Mouse (Mus musculus): Measurements from ENCODE around the gene Sap25. TPM values are rescaled to one million over a fixed set of nuclear protein-coding genes. Genes with fewer than 3 reads are reported as not detected.
A peak's percentile ranks its signal among the peaks of the same experiment; 100 is the strongest.

Sap25 gene
- total RNA-seq, 2 experiments from 2014 or later: 4.1 to 5.4 TPM

DNA sequence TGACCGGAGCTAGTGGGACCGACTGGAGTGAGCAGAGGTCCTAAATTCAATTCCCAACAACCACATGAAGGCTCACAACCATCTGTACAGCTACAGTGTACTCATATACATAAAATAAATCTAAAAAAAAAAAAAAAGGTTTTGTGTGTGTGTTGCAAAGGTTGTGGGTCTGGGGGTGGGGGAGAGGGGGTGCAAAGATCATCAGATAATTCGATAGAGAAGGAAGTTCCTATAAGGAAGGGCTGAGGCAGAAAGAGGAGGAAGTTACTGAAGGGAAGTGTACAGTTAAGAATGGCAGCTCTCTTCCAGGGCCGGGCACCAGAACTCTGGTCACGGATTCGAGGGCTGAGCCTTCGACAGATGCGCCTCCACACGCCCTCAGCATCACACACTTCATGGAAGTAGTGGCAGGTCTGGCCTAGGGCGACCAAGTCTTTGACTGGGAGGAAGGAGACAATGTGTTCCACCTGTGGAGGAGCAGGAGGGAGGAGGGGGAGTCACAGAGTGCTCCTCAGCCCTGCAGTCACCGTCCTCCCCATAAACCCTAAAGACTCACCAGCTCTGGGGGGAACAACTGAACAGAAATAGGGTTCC lies 17.1 kb upstream of the Sap25 start:
- DNase-seq (ENCODE audit: low spot score in 2 of 2): no peak

DNA sequence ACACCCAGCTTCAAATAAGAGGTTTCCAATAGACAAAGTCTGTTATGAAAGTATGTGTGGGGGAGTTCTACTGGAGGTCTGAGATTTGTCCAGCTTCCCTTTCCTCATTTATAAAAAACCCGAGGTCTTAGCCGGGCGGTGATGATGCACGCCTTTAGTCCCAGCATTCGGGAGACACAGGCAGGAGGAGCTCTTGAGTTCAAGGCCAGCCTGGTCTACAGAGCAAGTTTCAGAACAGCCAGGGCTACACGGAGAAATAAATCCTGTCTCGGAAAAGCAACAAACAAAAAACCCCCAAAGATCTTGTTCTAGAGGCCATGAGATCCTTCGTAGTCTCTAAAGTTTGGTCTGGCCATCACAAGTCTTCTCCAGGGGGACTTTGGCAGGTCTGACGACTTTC lies 13.1 kb upstream of the Sap25 start:
- DNase-seq (ENCODE audit: low spot score in 2 of 2): peak in 1 of 2 experiments; percentile 40

DNA sequence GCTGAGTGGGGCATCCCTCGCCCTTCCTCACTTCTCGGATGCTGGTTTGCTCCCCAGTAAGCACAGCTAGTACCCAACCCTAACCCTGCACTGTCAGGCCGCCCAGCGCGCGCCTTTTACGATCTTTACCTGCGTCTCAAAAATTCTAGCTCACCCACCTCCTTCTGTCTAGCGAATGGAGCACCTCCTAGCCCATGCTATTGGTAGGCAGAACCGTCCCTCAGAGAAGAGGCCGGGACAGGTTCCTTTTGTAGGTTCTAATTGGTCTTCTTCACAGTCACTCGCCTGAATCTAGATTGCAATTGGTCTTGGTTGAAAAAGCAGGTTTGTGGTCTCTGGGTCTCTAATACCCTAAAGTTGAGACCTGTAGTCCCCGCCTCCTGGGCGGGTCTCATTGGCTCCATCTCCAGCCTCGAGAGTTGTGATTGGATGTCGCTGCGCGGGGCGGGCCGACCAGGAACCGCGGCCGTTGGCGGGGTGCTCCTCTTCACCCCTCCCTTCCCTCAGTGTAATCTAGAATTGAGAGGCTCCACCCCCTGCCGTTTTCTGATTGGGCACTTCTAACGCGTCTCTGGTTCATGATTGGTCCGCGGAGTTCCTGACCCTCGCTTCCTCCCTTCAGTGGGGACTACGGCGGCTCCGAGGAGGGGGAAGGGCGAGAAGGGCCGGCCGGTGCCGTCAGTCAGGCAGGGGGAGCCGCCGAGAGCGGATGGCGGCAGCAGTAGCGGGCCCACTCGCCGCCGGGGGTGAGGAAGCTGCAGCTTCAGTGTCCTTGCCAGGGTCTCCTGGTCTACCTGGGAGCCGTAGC lies 12.4 kb upstream of the Sap25 start, which contains the start of the genes Fbxo24, Lrch4 and Gm20605:
Gene Fbxo24, minus strand, starts transcription at position 505 of the 808 bp plus-strand sequence.
Gene Lrch4, plus strand, starts transcription at position 624 of the 808 bp plus-strand sequence.
Gene Gm20605, plus strand, starts transcription at position 678 of the 808 bp plus-strand sequence.
- DNase-seq (ENCODE audit: low spot score in 2 of 2): peak; percentile 94

DNA sequence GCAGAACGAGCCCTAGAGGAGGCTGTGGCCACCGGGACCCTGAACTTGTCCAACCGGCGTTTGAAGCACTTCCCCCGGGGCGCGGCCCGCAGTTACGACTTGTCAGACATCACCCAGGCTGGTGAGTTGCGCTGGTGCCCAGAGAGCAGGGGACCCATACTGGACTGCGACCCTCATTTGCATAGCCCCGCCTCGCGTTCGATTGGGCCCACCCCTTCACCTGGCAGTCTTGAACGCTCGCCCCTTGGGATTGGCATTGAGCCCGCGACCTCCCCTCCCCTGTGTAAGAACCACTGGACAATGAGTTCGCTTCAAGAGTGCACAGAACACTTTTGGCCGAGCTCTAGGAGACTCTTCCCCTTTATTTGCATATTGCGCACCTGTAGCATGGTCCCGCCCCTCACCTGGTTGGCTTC lies 11.8 kb upstream of the Sap25 start:
- no peak for DNase-seq (ENCODE audit: low spot score in 2 of 2)

DNA sequence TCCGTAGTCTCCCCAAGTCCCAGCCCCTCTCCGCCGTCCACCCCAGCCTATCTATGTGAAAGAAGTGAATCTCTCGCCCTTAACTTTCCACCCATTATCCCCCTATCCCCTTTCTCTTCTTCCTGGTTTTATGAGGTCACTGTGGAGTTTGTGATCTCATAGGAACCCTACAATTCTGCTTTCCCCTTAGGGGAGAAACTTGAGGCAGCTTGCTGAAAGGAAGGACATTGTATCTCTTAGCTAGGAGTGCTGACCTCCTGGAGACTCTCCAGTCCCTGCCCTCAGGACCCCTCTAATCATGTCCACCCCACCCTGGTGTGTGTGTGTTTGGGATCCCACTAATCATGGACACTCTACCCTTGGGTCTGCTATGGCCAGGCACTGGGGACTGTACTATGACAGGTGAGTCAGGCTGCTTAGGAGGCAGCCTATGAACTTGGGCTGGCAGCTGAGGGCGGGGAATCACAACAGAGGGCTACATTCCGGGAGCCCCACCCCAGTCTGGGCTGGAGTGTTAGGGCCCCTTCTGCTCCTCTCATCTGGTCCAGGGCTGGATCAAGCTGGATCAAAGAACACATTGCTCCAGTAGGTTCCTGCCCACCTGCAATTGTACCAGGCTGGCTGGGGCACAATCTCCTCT lies 11.1 kb upstream of the Sap25 start:
- DNase-seq (ENCODE audit: low spot score in 2 of 2): no peak

DNA sequence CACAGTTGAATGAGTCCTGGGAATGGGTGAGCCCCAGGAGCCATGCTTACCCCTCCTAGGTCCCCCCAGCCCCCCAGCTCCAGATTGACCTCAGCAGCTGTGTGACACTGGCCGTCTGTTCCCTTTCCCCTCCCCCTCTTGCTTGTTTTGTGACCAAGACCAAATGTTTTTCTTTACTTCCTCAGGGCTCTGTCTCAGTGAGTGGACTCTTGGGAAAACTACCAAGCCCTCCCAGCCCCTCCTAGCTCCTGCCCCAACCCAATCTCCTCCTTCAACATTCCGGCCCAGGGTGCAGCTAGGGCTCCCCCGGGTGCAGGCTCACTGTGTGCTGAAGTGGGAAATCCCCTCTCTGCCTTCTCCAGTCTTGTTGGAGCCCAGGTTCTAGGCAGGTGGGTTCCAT lies 10.5 kb upstream of the Sap25 start:
- DNase-seq (ENCODE audit: low spot score in 2 of 2): no peak

DNA sequence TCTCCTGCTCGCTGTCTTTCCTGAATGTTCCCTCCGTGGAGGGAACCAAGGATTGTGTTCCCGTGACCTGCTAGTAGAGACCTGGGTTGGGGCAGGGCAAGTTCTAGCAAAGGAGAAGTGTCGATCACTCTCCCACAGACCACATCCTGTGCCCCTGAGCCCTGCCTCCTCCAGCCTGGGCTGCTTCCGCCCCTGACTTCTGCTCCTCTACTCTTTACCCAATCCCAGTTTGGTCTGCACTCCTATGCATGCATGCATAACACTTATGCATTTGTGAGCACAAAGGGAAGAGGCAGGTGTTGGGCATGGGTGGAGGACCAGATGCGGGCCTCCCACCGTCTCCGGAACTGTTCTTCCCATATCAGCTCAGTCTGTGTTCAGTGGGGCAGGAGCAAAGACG lies 10.0 kb upstream of the Sap25 start:
- DNase-seq (ENCODE audit: low spot score in 2 of 2): no peak

DNA sequence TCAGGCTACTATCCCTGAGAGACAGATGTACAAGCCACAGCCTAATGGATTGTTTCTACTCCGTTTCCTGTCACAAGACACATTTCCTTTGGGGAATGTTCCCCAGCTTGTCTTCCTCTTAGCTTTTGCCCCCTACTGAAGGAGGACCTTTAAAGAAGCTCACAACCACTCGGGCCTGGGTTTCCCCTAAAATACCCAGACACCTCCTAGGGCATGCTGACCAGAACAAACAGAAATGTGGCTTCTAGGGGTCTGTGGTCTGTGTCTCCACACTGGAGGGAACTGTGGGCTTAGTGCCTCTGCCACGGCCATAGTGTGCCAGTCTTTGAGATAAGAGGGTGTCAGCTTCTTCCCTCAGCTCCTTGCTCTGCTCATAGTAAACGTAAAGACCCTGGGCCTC lies 9.5 kb upstream of the Sap25 start:
- DNase-seq (ENCODE audit: low spot score in 2 of 2): no peak

DNA sequence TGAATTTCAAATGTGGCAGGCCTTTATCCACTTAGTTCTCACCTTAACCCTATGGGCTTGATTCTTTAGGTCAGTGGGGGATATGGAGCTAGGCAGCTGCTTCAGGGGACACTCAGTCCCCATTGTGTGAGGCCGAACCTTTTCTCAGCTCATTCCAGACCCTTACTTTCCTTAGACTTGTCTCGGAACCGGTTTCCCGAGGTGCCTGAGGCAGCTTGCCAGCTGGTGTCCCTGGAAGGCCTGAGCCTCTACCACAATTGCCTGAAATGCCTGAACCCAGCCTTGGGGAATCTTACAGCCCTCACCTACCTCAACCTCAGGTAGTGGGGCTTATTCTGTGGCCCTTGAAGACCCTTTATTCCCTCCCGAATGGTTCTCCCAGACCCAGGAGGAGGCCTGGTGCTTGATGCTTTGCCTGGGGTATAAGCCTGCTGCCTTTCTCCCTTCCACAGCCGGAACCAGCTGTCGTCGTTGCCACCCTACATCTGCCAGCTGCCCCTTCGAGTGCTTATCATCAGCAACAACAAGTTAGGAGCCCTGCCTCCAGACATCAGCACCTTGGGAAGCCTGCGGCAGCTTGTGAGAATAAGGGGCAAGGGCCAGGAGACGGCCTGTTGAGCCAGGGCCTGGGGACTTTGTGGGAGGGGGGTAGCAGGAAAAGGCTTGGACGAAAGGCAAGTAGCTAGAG lies 7.6 kb upstream of the Sap25 start:
- no peak for DNase-seq (ENCODE audit: low spot score in 2 of 2)

DNA sequence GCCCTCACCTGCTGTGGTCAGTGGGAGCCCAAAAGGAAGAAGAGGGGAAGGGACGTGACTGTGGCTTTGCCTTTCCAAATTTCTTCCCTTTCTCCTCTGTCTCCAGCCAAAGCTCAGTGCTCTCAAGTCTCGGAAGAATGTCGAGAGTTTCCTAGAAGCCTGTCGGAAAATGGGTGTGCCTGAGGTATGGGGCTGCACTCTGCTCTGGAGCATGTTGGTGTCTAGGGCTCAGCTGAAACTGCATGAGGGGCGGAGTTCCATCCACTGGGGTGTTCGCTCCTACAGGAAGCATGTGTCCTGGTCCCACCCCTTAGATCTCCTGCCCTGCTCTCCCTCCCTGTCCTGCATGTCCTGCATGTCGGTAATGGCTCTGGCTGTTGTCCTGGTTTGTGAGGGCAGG lies 1.7 kb upstream of the Sap25 start:
- no peak for DNase-seq (ENCODE audit: low spot score in 2 of 2)

DNA sequence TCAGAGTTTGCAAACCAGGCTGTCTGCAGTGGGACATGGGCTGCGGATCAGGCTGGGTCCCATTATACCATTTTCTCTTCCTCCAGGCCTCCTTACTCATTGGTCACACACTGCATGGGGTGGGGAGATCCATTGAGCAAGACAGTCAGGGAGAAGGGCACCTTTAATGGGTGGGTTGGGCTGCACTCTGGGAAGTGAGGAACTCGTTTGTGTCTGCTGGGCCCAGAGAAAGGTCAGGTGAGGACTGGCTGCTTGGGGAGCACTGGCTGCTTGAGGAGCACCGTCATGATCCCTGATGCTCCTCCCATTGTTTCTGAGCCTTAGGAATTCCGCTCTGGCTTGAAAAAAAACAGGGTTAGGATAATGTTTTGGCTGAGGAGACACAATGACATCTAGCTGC lies 1.8 kb downstream of the Sap25 start:
- DNase-seq (ENCODE audit: low spot score in 2 of 2): no peak

DNA sequence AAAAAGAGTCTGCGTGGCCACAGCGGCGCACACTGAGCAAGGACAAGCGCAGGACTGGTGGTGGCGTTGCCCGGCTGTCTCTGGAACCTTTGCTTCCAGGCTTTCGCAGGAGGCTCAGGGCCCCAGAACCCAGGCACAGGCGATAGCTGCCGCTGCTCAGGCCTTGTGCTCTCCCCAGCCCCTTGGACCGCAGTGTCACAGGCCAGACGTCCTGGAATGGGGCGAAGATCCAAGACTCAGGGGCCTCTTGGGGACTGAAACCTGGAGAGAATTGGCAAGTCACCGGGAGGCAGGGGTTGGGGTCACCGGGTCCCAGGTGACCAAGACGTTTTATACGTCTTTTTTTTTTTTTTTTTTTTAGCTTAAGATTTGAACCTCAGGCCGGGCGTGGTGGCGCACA lies 3.4 kb downstream of the Sap25 start:
- no peak for DNase-seq (ENCODE audit: low spot score in 2 of 2)

DNA sequence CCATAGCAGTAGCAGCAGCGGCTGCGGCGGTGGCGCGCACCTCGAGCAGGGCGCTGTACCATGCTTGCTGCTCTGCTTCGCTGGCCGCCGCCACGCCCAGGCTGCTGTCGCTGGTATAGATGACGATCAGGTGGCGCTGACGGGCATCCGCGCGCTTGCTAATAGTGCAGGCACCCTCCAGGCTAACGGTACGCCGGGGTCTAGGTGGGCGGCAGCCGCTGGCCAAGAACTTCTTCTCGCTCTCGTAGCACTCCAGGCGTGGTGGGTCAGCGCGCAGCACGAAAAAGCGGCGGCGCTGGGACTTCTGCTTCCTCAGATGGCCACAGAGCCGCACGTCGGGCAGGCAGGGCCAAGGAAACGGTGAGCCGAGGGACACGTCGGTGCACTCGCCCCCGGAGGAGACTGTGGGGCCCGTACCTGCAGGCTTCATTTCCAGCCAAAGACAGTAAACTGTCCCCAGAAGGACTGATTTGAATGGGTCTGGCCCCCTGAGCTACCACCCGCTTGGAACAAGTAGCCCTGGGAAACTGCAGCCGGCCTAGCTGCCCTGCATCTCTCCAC lies 4.0 kb downstream of the Sap25 start:
- DNase-seq (ENCODE audit: low spot score in 2 of 2): no peak

DNA sequence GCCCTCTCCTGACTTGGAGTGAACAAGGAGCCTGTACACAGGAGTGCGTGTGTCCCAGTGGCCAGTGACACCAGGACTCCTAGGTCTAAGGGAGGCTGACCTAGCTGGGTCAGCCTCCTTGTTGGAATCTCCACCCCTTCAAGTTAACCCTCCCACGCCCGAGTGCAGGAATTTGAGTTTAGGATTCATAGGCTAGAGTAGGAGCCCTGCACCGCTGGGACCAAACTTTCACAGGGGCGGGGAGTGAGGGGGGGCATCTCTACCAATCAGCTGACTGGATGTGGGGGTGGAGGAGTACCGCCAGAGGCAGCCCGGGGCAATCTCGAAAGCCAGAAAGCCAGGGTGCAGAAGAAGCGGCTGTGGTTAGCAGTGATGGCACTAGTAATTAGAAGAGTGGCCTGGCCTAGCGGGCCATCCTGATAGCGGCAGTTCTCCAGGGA lies 4.5 kb downstream of the Sap25 start, which contains the start of gene Irs3:
Gene Irs3, minus strand, starts transcription at position 63 of the 440 bp plus-strand sequence.
- no peak for DNase-seq (ENCODE audit: low spot score in 2 of 2)

DNA sequence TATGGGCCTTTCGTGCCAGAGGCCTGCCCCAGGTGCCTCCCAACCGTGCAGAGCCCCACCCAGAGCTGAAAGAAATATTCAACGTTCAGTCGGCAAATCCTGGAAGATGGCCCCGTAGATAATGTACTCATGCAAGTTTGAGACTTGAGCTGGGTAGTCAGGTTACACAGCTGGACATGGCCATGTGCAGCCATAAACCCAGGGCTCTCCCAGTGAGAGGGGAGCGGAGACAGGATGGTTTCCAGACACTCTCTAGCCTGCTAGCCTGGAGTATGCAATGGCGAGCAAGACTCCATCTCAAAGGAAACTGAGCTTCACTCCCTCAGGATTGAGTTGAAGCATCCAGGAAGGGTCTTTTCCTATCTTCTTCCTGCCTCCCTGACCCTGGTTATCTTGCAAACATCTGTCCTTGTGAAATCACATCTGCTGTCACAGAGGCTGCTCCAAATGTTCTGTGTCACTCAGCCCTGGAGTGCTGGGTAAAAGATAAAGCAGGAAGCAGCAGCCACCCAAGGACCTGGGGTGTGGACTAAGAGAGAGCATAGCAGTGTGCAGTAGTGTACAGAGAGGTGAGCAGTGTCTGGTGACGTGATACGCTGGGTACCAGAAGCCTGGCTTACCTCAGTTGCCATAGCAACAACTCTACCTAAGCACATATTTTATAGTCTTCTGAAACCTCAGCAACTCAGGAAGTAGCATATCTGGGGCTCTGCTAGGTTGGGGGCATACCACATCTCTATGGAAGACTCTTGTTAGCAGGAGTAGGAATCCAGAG lies 6.9 kb downstream of the Sap25 start:
- DNase-seq (ENCODE audit: low spot score in 2 of 2): no peak

DNA sequence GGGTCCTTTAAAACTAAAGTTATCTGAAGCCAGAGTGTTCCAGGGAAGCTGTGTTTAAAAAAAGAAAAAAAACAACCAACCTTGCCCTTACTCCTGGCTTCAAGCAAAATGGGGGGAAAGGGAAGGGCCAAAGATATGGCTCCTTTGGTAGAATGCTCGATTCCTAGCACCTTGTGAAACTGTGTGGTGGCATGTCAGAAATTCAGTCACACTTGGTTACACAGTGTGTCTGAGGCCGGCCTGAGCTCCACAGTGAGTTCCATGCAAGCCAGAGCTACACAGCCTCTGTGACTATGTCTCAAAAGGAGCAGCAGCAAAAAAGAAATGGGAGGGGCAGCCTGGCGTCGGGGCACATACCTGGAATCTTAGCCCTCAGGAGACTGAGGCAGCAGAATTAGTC lies 8.1 kb downstream of the Sap25 start:
- DNase-seq (ENCODE audit: low spot score in 2 of 2): no peak

DNA sequence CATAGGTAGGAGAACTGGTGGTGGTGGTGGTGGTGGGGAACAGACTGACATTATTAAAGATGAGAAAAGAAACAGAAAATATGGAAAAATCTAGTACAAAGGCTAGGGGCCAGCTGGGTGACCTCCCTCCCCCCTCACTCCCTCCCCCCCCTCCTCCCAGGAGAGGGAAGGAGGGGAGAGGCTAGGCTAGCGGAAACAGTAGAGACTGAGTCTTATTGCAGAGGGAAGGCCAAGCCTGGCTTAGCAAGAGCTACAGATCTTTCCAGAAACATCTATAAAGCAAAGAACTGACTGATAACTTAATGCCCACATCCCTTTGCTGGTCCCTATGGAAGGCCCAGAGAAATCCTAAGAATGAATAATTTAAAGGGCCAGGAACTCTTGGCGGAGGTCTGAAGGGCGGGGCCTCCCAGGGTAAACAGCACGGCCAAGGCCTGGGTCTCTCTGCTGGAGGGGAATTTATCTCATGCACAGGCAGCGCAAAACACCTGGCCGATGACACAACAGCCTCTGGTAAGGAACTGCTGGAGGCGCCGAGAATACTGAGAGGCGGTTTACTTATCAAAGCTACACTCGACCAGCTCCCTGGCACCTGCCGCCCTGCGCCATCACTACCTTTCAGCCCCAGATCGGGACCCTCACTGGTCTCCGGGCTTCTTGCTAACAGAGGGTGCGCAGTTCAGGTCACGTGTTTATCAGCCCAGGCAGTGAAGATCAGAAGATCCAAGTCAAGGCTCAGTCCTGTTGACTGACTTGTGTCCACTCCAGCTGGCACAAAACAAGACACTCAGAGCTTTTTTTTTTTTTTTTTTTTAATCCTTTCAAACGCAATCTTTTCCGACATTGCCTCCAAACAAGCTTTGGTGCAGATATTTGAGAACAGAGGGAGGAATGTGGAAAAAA lies 8.8 kb downstream of the Sap25 start:
- no peak for DNase-seq (ENCODE audit: low spot score in 2 of 2)

DNA sequence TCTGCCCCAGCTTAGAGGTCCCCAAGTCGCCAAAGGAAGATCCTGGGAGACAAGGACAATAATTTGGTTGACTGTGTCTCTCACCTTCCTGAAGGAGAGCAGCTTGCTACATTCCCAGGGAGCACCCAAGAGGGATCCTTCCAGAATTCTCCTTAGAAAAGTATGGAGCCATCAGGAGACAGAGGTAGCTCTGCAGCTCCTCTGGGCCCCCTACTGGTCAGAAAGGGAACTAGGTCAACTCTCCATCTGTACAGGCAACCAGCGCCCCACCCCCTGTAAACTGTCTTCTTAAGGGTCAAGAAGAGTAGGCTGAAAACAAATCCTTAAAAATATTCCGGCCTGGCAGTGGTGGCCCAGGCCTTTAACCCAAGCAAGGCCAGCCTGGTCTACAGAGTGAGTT lies 11.3 kb downstream of the Sap25 start:
- peak; percentile 57 to 66 for DNase-seq (ENCODE audit: low spot score in 2 of 2)

DNA sequence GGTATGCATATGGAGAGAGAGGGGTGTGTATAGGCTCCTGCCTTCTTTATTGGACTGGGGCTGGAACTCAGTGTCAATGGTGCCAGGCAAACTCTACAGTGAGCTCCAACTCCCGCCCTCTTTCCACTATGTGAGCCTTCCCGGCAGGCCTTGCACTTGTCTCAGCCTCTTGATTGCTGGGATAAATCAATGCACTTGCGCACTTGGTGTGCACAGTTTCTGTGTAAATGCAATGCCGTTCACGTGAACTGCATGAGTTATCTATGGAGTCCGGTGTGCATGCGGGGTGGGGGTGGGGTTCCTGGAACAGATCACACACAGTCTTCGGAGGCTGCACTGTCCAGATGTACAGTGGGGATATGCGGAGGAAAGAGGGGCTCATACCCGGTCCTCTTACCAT lies 12.2 kb downstream of the Sap25 start:
- DNase-seq (ENCODE audit: low spot score in 2 of 2): no peak

Data from adrenal gland, adult 18-20 months (tissue).